Mouse (Mus musculus) kidney, adult 8-10 months (tissue): ENCODE measurements around the gene Asb16.
"Not testable (repeated sequence)": the region's sequence is repeated elsewhere in the genome, so short reads cannot be mapped to it uniquely, and the experiment has no call there.

ENCODE experiments used
- DNase-seq, 2 experiments: peaks; one replicate each; pipeline ENCODE4 v3.0.0; 2022

Gene Asb16

GRCm38 (mm10) chr11:102244926-102245449, 23.6 kb upstream of the Asb16 start:
- no peak for DNase-seq

DNA sequence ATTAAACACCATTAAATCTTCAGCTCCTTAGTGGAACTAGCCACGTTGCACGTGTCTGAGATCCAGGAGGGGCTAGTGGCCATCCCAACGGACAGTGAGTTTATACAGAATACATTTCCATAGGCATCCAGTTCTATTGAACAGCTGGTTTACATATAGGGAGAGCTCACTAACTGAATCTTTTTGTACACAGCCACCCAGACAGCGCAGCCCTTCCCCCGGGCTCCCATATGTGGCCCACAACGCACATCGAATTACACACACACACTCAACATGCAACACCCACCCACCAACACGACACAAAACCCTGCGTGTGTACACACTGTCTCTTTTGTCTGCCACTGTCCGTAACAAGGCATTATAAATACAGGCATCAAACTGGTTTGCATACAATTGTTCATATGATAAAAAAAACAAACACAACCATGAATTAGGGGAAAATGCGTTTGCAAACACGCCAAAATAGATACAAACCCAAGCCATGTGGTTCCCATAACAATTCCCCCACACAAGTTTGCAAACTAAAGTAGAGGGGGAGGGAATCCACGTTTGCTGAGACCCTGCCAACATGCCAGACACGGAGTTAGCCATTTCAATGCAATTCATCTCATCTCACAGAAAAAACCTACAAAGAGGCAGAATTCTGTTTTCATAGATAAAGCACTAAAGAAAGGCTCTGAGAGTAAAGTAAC, 22.8 kb upstream of the Asb16 start:
- DNase-seq, result no peak

GRCm38 (mm10) chr11:102246273-102246635, 22.3 kb upstream of the Asb16 start:
- DNase-seq, result no peak

- DNase-seq, result no peak
Measured at GRCm38 (mm10) chr11:102246871-102247270, 21.7 kb upstream of the Asb16 start.

DNA sequence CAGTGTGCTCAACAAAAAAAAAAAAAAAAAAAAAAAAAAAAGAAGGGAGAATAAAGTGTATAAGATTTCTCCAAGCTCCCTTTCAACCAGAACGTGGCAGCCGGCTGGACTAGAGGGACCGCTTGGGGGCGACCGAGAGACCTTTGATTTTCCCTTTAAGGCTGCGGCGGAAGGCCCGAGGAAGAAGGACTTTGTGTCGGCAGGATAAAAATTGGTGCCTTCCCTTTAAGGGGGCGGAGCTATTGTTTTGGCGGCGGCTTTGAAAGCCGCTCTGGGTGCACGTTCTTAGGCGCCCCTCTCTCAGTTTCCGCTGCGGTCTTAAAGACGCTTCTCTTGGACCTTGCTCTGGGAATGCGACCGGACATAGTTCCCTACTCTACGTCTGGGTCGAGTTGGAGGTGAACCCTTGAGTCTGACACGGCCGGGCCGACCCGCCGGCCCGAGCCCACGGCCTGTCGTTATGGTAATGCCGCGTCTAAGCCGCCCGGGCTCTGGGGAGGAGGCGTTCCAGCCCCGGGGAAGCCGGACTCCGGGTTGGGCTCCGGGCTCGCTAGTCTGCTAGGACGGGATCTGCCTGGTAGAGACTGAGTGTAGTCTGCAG, 19.8 kb upstream of the Asb16 start, which contains the start of gene BC030867:
TSS of gene BC030867 (plus strand) at position 253 of the 601 bp plus-strand sequence.
- DNase-seq, result peak; percentile 87 to 95

DNA sequence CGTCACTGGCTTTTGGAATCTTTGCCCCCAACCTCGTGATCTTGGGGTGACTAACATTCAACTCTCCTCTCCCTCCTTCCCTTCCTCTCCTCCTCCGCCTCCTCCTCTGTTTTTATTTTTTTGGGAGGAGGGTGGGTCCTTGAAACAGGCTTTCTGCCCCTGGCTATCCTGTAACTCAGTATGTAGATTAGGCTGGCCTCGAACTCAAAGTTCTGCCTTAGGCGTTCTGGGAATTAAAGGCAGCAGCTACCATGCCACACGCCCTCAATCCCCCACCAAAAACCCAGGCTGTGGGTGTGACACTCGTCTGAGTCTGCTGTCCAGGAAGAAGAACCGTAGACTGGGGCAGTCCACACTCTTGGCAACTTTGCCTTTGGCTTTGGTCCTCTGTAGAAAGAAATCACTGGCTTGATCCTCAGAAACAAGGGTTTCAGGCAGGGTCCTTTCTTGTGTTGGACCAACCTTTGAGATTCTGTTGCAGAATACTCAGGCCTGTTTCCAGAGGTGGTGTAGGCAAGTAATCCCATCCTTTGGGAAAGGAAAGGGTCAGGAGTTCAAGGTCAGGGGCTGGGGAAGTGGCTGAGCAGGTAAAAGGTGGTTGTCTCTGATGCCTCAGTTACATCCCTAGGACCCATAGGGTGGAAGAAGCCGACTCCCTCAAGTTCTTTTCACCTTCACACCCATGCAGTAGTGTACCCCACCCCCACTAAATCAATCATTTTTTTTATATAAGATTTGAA, 19.0 kb upstream of the Asb16 start:
- DNase-seq, result no peak

DNA sequence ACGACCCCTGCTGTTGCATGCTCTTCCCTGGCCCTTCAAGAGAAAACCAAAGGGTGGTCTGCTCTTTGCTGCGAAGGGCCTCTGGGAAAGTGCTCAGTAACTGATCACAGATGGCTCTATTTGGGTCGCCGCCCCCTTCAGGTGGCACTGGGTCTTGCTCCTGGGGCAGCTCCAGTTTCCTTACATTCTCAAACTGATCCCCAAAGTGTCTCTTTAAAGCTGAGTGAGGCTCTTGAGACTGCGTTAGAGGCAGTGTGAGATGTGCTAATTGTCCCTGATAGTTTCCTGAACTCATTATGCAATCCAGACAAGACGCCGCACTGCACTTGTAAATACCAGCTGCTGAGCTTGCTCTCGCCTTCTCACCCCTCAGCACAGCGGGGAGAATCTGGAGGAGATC, 11.0 kb upstream of the Asb16 start:
- no peak for DNase-seq

- DNase-seq, result no peak
Measured at GRCm38 (mm10) chr11:102258095-102258494, 10.4 kb upstream of the Asb16 start.

- no peak for DNase-seq
Measured at GRCm38 (mm10) chr11:102258521-102258920, 10.0 kb upstream of the Asb16 start.

DNA sequence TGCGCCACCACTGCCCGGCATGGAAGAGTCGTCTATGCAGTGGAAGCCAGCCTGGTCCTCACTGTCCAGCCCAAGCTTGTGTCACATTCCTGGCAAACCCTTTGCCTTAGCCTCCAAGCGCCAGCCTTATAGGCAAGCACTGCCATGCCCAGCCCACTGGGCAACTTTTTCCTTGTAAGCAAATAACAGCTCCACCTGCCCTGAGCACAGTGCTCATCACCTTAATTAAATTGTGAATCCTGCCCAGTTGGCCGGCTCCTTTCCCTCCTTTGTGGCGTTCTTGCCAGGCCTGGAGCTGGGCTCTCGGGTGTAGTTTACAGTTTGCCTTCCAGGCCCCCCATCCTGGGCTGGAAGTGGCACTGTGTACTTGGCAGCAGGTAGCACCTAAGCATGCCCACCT, 5.3 kb upstream of the Asb16 start:
- no peak for DNase-seq

- DNase-seq, result no peak
Measured at GRCm38 (mm10) chr11:102265816-102266215, 2.7 kb upstream of the Asb16 start.

GRCm38 (mm10) chr11:102266631-102267355, 1.8 kb upstream of the Asb16 start:
- DNase-seq, result no peak

DNA sequence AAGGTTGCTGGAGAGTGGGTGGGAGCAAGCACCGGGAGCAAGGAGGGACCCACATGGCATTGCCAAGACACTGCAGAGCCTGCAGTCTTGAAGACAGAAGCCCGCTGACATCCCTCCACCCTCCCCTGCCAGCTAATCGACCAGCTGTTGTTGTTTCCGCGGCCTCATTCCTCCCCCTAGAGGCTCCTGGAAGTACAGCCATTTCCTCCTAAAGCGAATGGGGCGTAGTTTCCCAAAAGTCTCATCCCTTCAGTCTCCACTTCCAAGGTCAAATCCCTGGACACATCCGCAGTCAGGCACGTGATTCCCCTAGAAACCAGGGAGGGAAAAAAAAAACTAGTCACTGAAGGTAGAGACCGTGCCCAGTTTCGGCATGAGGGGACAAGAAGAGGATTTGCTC, 1.1 kb upstream of the Asb16 start:
- DNase-seq, result peak; percentile 60 to 71

DNA sequence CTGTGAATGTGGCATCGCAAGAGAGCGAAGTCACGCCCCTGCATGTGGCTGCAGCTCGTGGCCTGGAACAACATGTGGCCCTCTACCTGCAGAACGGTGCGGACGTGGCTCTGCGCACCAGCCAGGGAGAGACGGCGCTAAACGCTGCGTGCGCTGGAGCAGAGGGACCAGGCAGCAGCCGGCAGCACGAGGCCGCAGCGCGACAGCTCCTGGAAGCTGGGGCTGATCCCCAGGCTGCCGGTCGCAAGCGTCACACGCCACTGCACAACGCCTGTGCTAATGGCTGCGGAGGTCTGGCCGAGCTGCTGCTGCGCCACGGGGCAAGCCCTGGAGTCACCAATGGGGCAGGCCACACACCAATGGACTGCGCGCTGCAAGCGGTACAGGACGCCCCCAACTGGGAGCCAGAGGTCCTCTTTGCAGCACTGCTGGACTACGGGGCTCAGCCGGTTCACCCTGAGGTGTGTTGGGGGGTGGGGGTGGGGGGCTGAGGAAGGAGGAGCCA, 7.9 kb downstream of the Asb16 start:
- DNase-seq, result no peak

DNA sequence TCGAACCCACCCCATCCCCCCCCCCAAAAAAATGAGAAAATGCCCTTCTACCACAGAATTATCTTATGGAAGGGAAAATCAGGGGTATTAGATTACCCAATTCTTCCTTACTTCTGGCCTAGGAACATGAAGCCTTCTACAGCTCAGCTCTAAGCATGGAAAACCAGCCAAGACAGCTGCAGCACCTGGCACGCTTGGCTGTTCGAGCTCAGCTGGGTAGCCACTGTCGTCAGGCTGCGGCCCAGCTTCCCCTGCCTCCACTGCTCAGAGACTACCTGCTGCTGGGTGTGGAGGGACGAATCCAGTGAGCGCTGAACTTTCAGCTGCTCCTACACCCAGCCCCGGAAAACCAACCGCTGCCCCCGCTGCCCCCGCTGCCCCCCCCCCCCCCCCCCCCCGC, 9.2 kb downstream of the Asb16 start:
- no peak for DNase-seq

- DNase-seq, result no peak
Measured at GRCm38 (mm10) chr11:102279595-102279994, 11.1 kb downstream of the Asb16 start.

DNA sequence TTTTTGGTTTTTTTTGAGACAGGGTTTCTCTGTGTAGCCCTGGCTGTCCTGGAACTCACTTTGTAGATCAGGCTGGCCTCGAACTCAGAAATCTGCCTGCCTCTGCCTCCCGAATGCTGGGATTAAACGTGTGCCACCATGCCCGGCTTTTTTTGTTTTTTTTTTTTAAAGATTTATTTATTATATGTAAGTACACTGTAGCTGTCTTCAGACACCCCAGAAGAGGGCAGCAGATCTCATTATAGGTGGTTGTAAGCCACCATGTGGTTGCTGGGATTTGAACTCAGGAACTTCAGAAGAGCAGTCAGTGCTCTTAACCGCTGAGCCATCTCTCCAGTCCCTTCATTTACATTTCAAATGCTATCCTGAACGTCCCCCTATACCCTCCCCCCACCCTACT, 11.7 kb downstream of the Asb16 start:
- not testable (repeated sequence) for DNase-seq

DNA sequence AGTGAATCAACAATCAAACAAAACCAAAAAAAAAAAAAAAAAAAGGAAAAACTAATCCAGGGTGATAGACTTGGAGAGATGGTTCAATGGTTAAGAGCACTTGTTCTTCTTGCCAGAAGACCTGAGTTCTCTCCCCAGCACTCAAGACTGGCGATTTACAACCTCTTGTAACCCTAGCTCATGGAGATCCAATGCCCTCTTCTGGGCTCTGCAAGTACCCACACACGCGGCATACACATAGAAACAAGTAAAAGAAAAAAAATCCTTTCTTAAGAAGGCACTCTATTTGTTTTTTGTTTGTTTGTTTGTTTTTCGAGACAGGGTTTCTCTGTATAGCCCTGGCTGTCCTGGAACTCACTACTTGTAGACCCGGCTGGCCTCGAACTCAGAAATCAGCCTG, 15.4 kb downstream of the Asb16 start:
- DNase-seq, result no peak

DNA sequence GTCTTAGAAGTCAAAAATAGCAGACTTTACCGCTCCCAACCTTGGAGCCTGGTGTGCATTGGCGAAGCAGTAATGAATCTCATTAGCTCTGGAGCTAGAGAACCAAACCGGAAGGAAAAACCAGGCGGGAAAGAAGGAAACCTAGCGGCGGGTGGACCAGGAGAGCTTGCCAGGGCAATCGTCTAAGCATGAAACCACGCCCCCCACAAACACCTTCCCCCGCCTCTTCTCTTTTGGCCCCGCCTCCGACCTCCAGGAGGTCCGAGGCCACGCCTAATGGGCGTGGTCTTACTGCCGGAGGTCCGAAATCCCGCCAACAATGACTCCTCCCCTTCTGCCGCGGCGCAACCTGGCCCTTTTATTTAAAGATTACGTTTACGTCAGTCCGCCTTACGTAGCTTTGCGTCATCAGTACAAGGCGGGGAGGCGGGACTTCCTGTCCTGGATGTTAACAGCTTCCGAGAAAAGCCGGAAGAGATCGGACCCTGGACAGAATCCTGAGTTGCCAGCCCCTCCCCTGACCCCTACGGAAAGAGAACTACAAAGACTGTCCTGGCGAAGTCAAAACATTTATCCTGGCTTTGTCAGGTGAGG, 16.1 kb downstream of the Asb16 start, which contains the start of gene Tmub2:
TSS of gene Tmub2 (plus strand) at position 431 of the 594 bp plus-strand sequence.
- DNase-seq, result peak; percentile 99

DNA sequence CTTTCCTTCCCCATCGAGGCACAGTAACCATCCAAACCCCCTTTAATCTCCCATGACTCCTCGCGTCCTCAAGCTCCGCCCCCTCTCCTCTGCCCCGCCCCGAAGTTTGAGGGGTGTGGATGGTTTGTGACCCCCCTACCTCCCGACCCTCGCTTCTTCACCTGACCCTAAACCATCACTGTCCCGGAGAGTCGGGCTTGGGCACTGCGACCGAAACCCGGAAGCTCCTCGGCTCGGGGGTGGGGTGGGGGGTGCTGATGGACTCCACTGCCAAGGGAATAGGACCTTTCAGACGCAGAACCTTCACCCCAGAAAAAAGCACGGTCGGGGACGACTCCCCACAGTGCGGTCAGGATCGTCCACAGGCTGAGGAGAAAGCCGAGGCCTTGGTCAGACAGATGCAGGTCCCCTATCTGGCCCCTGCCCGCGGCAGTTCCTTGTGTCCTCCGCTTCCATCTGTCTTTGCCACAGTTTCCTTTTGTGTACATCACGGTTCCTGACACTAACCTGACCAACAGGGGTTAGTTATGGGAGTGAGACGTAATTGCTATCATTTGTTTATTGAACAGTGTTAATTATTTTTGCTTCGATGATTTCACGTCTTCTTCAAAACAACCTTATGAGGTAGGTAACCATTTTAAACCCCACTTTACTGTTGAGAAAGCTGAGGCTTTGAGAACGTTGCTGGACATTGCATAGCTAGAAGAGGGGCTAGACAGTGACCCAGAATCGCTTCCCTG, 16.7 kb downstream of the Asb16 start:
- no peak for DNase-seq

GRCm38 (mm10) chr11:102287485-102287884, 18.9 kb downstream of the Asb16 start:
- DNase-seq, result no peak
